Mouse (Mus musculus): ENCODE measurements around the gene Hic1. TPM values are rescaled to one million over a fixed set of nuclear protein-coding genes. Genes with fewer than 3 reads are reported as not detected.

The Hic1 gene
- total and polyA plus RNA-seq, 2 experiments from 2014 or later = 4.8 to 17.8 TPM

DNA sequence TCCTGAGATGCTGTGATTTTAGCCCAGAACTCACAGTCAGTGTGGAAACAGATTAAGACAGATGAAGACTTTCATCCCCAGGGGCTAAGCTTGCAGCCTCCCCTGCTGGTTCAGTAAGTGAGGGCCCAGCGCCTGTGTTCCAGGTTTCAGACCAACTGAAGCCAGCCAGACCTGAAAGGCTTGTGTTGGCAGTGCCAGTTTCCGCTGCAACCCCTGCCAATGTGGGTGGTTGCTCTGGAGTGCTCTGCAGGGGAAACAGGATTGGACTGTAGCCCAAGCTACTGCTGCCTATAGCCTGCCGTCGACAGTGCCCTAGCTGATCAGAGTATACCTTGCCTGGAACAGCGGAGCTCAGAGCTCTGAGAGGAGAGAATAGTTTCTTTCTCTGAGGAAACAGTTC lies 37.0 kb downstream of the Hic1 start:
- H3K4me2 ChIP-seq (ENCODE audit: low read depth, low read length) = no peak overlapping the region
- peaks cover 28% of the 10 kb centered on the region for H3K4me1 ChIP-seq (ENCODE audit: control insufficient read depth, insufficient read depth)
- H3K27ac ChIP-seq (ENCODE audit: low read depth) = peak overlapping the region; percentile 48; the same call in 1 of the 2 replicates
- H3K27me3 ChIP-seq (ENCODE audit: control insufficient read depth, insufficient read depth, low read length) = no peaks in the 10 kb centered on the region
- H3K36me3 ChIP-seq (replicated peaks; ENCODE audit: control insufficient read depth, insufficient read depth, low read length) = no peaks in the 10 kb centered on the region
- H3K9me3 ChIP-seq (replicated peaks; ENCODE audit: control insufficient read depth, low read length) = no peaks in the 10 kb centered on the region
- DNase-seq (ENCODE audit: low spot score) (peak; percentile 46), ATAC-seq (ENCODE audit: insufficient read depth, low read depth) (peak; percentile 47)
- no peak for TF ChIP-seq EP300 (IDR thresholded peaks at IDR 0.05; ENCODE audit: low read depth)
- TF ChIP-seq CTCF (IDR thresholded peaks at IDR 0.05; ENCODE audit: low read depth) = peak; percentile 66
- no peak overlapping the region for H3K4me3 ChIP-seq (ENCODE audit: low read depth, low read length)
- 32% methylated on average over 5 of the region's 5 CpGs for WGBS
- no peak overlapping the region for H3K9ac ChIP-seq (replicated peaks; ENCODE audit: low read depth, low read length)

DNA sequence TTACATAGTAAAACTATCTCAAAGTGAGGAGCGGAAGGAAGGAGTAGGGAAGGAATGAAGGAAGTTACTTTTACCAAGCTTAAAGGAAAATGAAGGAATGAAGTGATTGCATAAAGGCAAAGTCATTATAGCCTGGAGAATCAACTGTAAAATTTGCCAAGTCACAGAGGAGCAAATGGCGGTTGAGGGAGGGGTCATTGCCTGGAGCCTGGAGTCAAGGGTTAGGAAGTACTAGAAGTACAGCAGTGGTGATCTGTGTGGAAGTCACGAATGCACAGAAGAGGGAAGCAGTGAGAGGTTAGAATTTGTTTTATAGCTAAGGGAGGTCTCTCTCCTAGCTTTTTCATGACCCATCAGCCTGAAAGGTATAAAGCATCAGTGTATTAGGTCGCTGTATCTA lies 38.0 kb downstream of the Hic1 start:
- DNase-seq (ENCODE audit: low spot score) = no peak
- TF ChIP-seq CTCF (IDR thresholded peaks at IDR 0.05; ENCODE audit: low read depth) (no peak), EP300 (IDR thresholded peaks at IDR 0.05; ENCODE audit: low read depth) (no peak)
- H3K36me3 ChIP-seq (replicated peaks; ENCODE audit: control insufficient read depth, insufficient read depth, low read length) = no peaks in the 10 kb centered on the region

DNA sequence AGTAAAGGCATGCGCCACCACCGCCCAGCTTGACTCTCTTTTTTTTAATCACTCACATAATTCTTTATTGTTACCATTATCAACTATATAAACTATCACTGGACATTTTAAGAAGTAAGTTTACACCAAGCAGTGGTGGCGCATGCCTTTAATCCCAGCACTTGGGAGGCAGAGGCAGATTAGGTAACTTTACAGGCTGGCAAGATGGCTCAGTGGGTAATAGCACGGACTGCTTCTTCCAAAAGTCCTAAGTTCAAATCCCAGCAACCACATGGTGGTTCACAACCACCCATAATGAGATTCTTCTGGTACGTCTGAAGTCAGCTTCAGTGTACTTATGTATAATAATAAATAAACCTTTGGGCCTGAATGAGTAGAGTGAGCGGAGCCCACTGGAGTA lies 39.8 kb downstream of the Hic1 start:
- no peak overlapping the region for H3K4me2 ChIP-seq (ENCODE audit: low read depth, low read length)
- no peak for TF ChIP-seq CTCF (IDR thresholded peaks at IDR 0.05; ENCODE audit: low read depth)
- no peaks in the 10 kb centered on the region for H3K27me3 ChIP-seq (ENCODE audit: control insufficient read depth, insufficient read depth, low read length)
- H3K9ac ChIP-seq (replicated peaks; ENCODE audit: low read depth, low read length) = no peak overlapping the region
- H3K36me3 ChIP-seq (replicated peaks; ENCODE audit: control insufficient read depth, insufficient read depth, low read length) = no peaks in the 10 kb centered on the region
- H3K27ac ChIP-seq (ENCODE audit: low read depth) = no peak overlapping the region
- no peak overlapping the region for H3K4me3 ChIP-seq (ENCODE audit: low read depth, low read length)
- DNase-seq (ENCODE audit: low spot score) (no peak), ATAC-seq (ENCODE audit: insufficient read depth, low read depth) (no peak)
- H3K4me1 ChIP-seq (ENCODE audit: control insufficient read depth, insufficient read depth) = peaks cover 17% of the 10 kb centered on the region
- 100% methylated on average over 6 of the region's 6 CpGs for WGBS
- H3K9me3 ChIP-seq (replicated peaks; ENCODE audit: control insufficient read depth, low read length) = no peaks in the 10 kb centered on the region

More for the DNA sequence above, 38.0 kb downstream of the Hic1 start:
- WGBS = 88% methylated on average over 4 of the region's 4 CpGs
- H3K9me3 ChIP-seq (replicated peaks; ENCODE audit: control insufficient read depth, low read length) = no peaks in the 10 kb centered on the region
- peaks cover 20% of the 10 kb centered on the region for H3K4me1 ChIP-seq (ENCODE audit: control insufficient read depth, insufficient read depth)
- no peak overlapping the region for H3K4me3 ChIP-seq (ENCODE audit: low read depth, low read length)
- no peak overlapping the region for H3K9ac ChIP-seq (replicated peaks; ENCODE audit: low read depth, low read length)
- no peak overlapping the region for H3K27ac ChIP-seq (ENCODE audit: low read depth)
- no peak for ATAC-seq (ENCODE audit: insufficient read depth, low read depth)
- H3K27me3 ChIP-seq (ENCODE audit: control insufficient read depth, insufficient read depth, low read length) = no peaks in the 10 kb centered on the region
- H3K4me2 ChIP-seq (ENCODE audit: low read depth, low read length) = no peak overlapping the region

DNA sequence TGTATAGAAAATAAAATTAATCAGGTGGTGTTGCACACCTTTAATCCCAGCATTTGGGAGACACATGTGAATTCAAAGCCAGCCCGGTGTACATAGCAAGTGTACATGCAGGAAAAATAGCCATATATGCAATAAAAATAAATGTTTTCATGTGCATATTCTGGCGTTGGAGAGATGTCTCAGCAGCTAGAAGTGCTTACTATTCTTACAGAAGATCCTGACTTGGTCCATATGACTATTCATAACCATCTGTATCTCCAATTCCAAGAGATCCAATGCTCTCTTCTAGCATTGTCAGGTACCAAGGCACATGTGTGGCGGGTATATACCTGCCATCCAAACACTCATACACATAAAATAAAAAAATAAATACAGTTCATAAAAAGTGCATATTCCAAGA lies 42.9 kb downstream of the Hic1 start:
- H3K4me2 ChIP-seq (ENCODE audit: low read depth, low read length) = no peak overlapping the region
- no peak for DNase-seq (ENCODE audit: low spot score)
- TF ChIP-seq CTCF (IDR thresholded peaks at IDR 0.05; ENCODE audit: low read depth) = no peak
- H3K27ac ChIP-seq (ENCODE audit: low read depth) = no peak overlapping the region
- no peak for ATAC-seq (ENCODE audit: insufficient read depth, low read depth)
- H3K9me3 ChIP-seq (replicated peaks; ENCODE audit: control insufficient read depth, low read length) = no peaks in the 10 kb centered on the region
- no peaks in the 10 kb centered on the region for H3K36me3 ChIP-seq (replicated peaks; ENCODE audit: control insufficient read depth, insufficient read depth, low read length)
- H3K4me1 ChIP-seq (ENCODE audit: control insufficient read depth, insufficient read depth) = no peaks in the 10 kb centered on the region
- no peak overlapping the region for H3K9ac ChIP-seq (replicated peaks; ENCODE audit: low read depth, low read length)
- H3K27me3 ChIP-seq (ENCODE audit: control insufficient read depth, insufficient read depth, low read length) = no peaks in the 10 kb centered on the region
- H3K4me3 ChIP-seq (ENCODE audit: low read depth, low read length) = no peak overlapping the region
- WGBS = 90% methylated on average over 3 of the region's 3 CpGs

DNA sequence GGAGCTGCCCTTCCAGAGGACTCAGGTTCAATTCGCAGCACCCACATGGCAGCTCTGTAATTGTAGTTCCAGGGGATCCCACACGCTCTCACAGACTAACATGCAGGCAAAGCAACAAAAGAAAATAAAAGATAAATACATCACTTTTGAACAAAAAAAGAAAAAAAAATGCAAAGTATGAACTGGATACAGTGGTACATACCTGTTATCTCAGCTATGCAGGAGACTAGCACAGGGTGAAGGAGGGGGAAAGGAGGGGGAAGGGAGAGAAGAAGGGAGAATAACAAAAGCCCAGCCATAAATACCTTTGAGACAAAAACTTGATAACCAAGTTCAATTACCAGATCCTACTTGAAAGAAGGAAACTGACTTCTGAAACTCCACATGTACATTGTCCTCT lies 44.9 kb downstream of the Hic1 start:
- 85% methylated on average over 2 of the region's 2 CpGs for WGBS
- no peak for DNase-seq (ENCODE audit: low spot score)
- Histone ChIP-seq H3K36me3 (replicated peaks; ENCODE audit: control insufficient read depth, insufficient read depth, low read length) (no peaks in the 10 kb centered on the region), H3K9me3 (replicated peaks; ENCODE audit: control insufficient read depth, low read length) (no peaks in the 10 kb centered on the region), H3K4me2 (ENCODE audit: low read depth, low read length) (no peak overlapping the region), H3K4me1 (ENCODE audit: control insufficient read depth, insufficient read depth) (peaks cover 8% of the 10 kb centered on the region), H3K4me3 (ENCODE audit: low read depth, low read length) (no peak overlapping the region), H3K9ac (replicated peaks; ENCODE audit: low read depth, low read length) (no peak overlapping the region), H3K27ac (ENCODE audit: low read depth) (no peak overlapping the region), H3K27me3 (ENCODE audit: control insufficient read depth, insufficient read depth, low read length) (no peaks in the 10 kb centered on the region)
- no peak for TF ChIP-seq CTCF (IDR thresholded peaks at IDR 0.05; ENCODE audit: low read depth)
- no peak for TF ChIP-seq EP300 (IDR thresholded peaks at IDR 0.05; ENCODE audit: low read depth)
- ATAC-seq (ENCODE audit: insufficient read depth, low read depth) = no peak

DNA sequence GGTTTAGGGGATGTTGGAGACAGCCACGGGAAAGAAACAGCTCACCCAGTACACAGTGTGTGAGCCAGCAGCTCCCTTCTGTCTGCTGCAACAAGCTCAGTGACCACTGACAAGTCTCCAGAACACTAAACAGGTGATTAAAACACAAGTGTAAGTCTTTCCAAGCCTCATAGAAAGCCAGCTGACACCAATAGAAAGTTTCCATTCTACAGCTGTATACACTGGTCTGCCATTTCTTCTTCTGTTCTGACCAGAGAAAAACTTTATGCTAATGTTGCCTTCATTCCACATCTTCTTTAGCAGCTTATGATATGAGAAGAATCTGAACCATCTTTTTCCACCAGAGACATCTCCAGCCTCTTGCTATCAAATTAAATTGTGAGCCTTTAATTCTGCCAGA lies 48.0 kb downstream of the Hic1 start:
- H3K9ac ChIP-seq (replicated peaks; ENCODE audit: low read depth, low read length) = no peak overlapping the region
- peaks cover 13% of the 10 kb centered on the region for H3K4me1 ChIP-seq (ENCODE audit: control insufficient read depth, insufficient read depth)
- DNase-seq (ENCODE audit: low spot score) (no peak), ATAC-seq (ENCODE audit: insufficient read depth, low read depth) (no peak)
- H3K27me3 ChIP-seq (ENCODE audit: control insufficient read depth, insufficient read depth, low read length) = no peaks in the 10 kb centered on the region
- no peak overlapping the region for H3K4me3 ChIP-seq (ENCODE audit: low read depth, low read length)
- 57% methylated on average over 1 of the region's 1 CpGs for WGBS
- no peaks in the 10 kb centered on the region for H3K9me3 ChIP-seq (replicated peaks; ENCODE audit: control insufficient read depth, low read length)
- no peak overlapping the region for H3K4me2 ChIP-seq (ENCODE audit: low read depth, low read length)
- no peak overlapping the region for H3K27ac ChIP-seq (ENCODE audit: low read depth)
- H3K36me3 ChIP-seq (replicated peaks; ENCODE audit: control insufficient read depth, insufficient read depth, low read length) = no peaks in the 10 kb centered on the region
- no peak for TF ChIP-seq CTCF (IDR thresholded peaks at IDR 0.05; ENCODE audit: low read depth)
- TF ChIP-seq EP300 (IDR thresholded peaks at IDR 0.05; ENCODE audit: low read depth) = no peak
